Mouse (Mus musculus) right cerebral cortex, postnatal 10 days (tissue): ENCODE results near the gene Gm20521.

ENCODE experiments used
- DNase-seq, 2 experiments: peaks; one replicate each; pipeline ENCODE4 v3.0.0; 2021; ENCODE audit warnings: low spot score in 2 of 2

Gene Gm20521

GRCm38 (mm10) chr14:54893651-54894181 lies 10.5 kb downstream of the Gm20521 start:
- peak; percentile 98 to 99 for DNase-seq

GRCm38 (mm10) chr14:54894296-54895151 lies 11.3 kb downstream of the Gm20521 start:
- peak; percentile 72 for DNase-seq

- DNase-seq, result no peak
Measured at GRCm38 (mm10) chr14:54897445-54897844, 14.2 kb downstream of the Gm20521 start.

- DNase-seq, result peak; percentile 83 to 84
Measured at GRCm38 (mm10) chr14:54900383-54900782, 17.1 kb downstream of the Gm20521 start.

- no peak for DNase-seq
Measured at GRCm38 (mm10) chr14:54903641-54904040, 20.4 kb downstream of the Gm20521 start.

GRCm38 (mm10) chr14:54908682-54909081 lies 25.4 kb downstream of the Gm20521 start:
- DNase-seq, result peak in 1 of 2 experiments; percentile 35

- DNase-seq, result peak; percentile 54 to 56
Measured at GRCm38 (mm10) chr14:54912109-54912850, 29.0 kb downstream of the Gm20521 start.

- peak; percentile 91 to 93 for DNase-seq
Measured at GRCm38 (mm10) chr14:54912886-54913285, 29.6 kb downstream of the Gm20521 start, which contains the start of gene Slc22a17. Gene Slc22a17 (minus strand): TSS chr14:54913132.

- DNase-seq, result no peak
Measured at GRCm38 (mm10) chr14:54913343-54913742, 30.1 kb downstream of the Gm20521 start.

- DNase-seq, result no peak
Measured at GRCm38 (mm10) chr14:54920076-54920685, 36.9 kb downstream of the Gm20521 start.

GRCm38 (mm10) chr14:54924641-54925348 lies 41.6 kb downstream of the Gm20521 start:
- DNase-seq, result peak in 1 of 2 experiments; percentile 42

- peak; percentile 65 to 71 for DNase-seq
Measured at GRCm38 (mm10) chr14:54925349-54926342, 42.4 kb downstream of the Gm20521 start, which contains the start of gene Efs. Gene Efs (minus strand): TSS chr14:54926126.

GRCm38 (mm10) chr14:54926401-54927158 lies 43.3 kb downstream of the Gm20521 start:
- peak; percentile 73 to 74 for DNase-seq

- no peak for DNase-seq
Measured at GRCm38 (mm10) chr14:54927296-54927695, 44.1 kb downstream of the Gm20521 start.

GRCm38 (mm10) chr14:54929801-54930200 lies 46.6 kb downstream of the Gm20521 start:
- DNase-seq, result no peak

- DNase-seq, result peak in 1 of 2 experiments; percentile 38
Measured at GRCm38 (mm10) chr14:54930431-54930830, 47.2 kb downstream of the Gm20521 start.

GRCm38 (mm10) chr14:54932645-54933150 lies 49.5 kb downstream of the Gm20521 start, which contains the start of gene Il25:
Gene Il25 (plus strand): TSS chr14:54932695.
- no peak for DNase-seq

GRCm38 (mm10) chr14:54935904-54936830 lies 52.9 kb downstream of the Gm20521 start, which contains the start of gene Cmtm5:
Gene Cmtm5 (plus strand): TSS chr14:54936261.
- peak; percentile 87 to 90 for DNase-seq
